Mouse (Mus musculus) hindbrain, embryonic 15.5 days (tissue): Measurements from ENCODE around the gene Slc25a19. TPM values are rescaled to one million over a fixed set of nuclear protein-coding genes. Genes with fewer than 3 reads are reported as not detected.

Experiments
- ATAC-seq: fragments of 200-750 bp; cut with Nextera tagmentation; 2 replicates; pipeline ENCODE4 v1.8.0; 2017; ENCODE audit warnings: low read depth, moderate number of reproducible peaks, moderate TSS enrichment; ENCODE audit not compliant: low FRiP score
- H3K27ac ChIP-seq: fragments of 300-500 bp; sonication (generic); replicated peaks from 2 replicates; pipeline ENCODE4 v1.5.1; 2015; ENCODE audit warnings: mild to moderate bottlenecking, inconsistent platforms
- H3K27me3 ChIP-seq: fragments of 300-500 bp; sonication (generic); 2 replicates; pipeline ENCODE4 v1.6.1; 2015; ENCODE audit warnings: control low read depth, inconsistent platforms
- H3K36me3 ChIP-seq: fragments of 300-500 bp; sonication (generic); 2 replicates; pipeline ENCODE4 v1.6.1; 2015; ENCODE audit warnings: control low read depth, inconsistent platforms
- H3K4me1 ChIP-seq: fragments of 300-500 bp; sonication (generic); replicated peaks from 2 replicates; pipeline ENCODE4 v1.6.1; 2015; ENCODE audit warnings: control low read depth, inconsistent platforms
- H3K4me2 ChIP-seq: fragments of 300-500 bp; sonication (generic); 2 replicates; pipeline ENCODE4 v1.6.1; 2015; ENCODE audit warnings: moderate library complexity, mild to moderate bottlenecking, inconsistent platforms
- H3K4me3 ChIP-seq: fragments of 300-500 bp; sonication (generic); 2 replicates; pipeline ENCODE4 v1.5.1; 2015; ENCODE audit warnings: mild to moderate bottlenecking, inconsistent platforms
- H3K9ac ChIP-seq: fragments of 300-500 bp; sonication (generic); 2 replicates; pipeline ENCODE4 v1.6.1; 2015; ENCODE audit warnings: inconsistent platforms
- H3K9me3 ChIP-seq: fragments of 300-500 bp; sonication (generic); 2 replicates; pipeline ENCODE4 v1.6.1; 2016; ENCODE audit warnings: control low read depth, inconsistent platforms
- WGBS: fragments of 180-500 bp; shearing (Covaris S2); methylation state at CpG from one replicate; pipeline ENCODE4 v1.1.7; 2015; 5-methylcytosine and 5-hydroxymethylcytosine counted together
- polyA plus RNA-seq: library from polyadenylated mRNA; unstranded; fragments of >200 nt; fragmentation: Nextera tagmentation; extraction: Ambion mirVana; gene quantifications from 2 replicates; pipeline ENCODE4 v1.2.1, GENCODE M21; 2015

Slc25a19 gene
- polyA plus RNA-seq, 1 experiment from 2014 or later: 47.1 TPM

GRCm38 (mm10) chr11:115579080-115579479 is 49.0 kb downstream of the Slc25a19 start:
- Histone ChIP-seq H3K9ac (no peak overlapping the region), H3K27me3 (no peaks in the 10 kb centered on the region), H3K9me3 (no peaks in the 10 kb centered on the region), H3K4me3 (no peak overlapping the region), H3K4me2 (no peak overlapping the region), H3K36me3 (peaks cover 62% of the 10 kb centered on the region), H3K4me1 (no peaks in the 10 kb centered on the region), H3K27ac (no peak overlapping the region)
- ATAC-seq: no peak

GRCm38 (mm10) chr11:115564961-115565360 is 63.1 kb downstream of the Slc25a19 start:
- 22% methylated on average over 7 of the region's 7 CpGs for WGBS
- Histone ChIP-seq H3K9ac (peak overlapping the region; percentile 60), H3K9me3 (no peaks in the 10 kb centered on the region), H3K27ac (no peak overlapping the region), H3K4me3 (peak overlapping the region; percentile 64), H3K4me1 (peaks cover 15% of the 10 kb centered on the region), H3K4me2 (peak overlapping the region; percentile 76), H3K36me3 (peaks cover 31% of the 10 kb centered on the region), H3K27me3 (no peaks in the 10 kb centered on the region)
- no peak for ATAC-seq

Other genes with a start within 250 kb of the Slc25a19 start
- gene Cdr2l, start 246.4 kb downstream of the Slc25a19 start, polyA plus RNA-seq: 25.0 and 27.0 TPM in 2 replicates
- 180 and 190 TPM in 2 replicates for gene Mrpl58, start 224.5 kb downstream of the Slc25a19 start, polyA plus RNA-seq
- gene Atp5h, start 208.3 kb downstream of the Slc25a19 start, polyA plus RNA-seq: 877 and 940 TPM in 2 replicates
- 23.6 and 26.2 TPM in 2 replicates for gene Kctd2, start 208.2 kb downstream of the Slc25a19 start, polyA plus RNA-seq
- not detected in 2 replicates for gene Trim80, start 187.8 kb downstream of the Slc25a19 start, polyA plus RNA-seq
- 0.17 and 0.24 TPM in 2 replicates for gene Slc16a5, start 165.8 kb downstream of the Slc25a19 start, polyA plus RNA-seq
- 16.3 and 18.2 TPM in 2 replicates for gene Armc7, start 152.6 kb downstream of the Slc25a19 start, polyA plus RNA-seq
- 88.4 and 101 TPM in 2 replicates for gene Nt5c, start 136.4 kb downstream of the Slc25a19 start, polyA plus RNA-seq
- 1,345 and 1,399 TPM in 2 replicates for gene Jpt1, start 113.9 kb downstream of the Slc25a19 start, polyA plus RNA-seq
- 917 and 959 TPM in 2 replicates for gene Sumo2, start 92.0 kb downstream of the Slc25a19 start, polyA plus RNA-seq
- gene Nup85, start 63.9 kb downstream of the Slc25a19 start, polyA plus RNA-seq: 95.4 and 108 TPM in 2 replicates
- gene Mrps7, start 24.4 kb downstream of the Slc25a19 start, polyA plus RNA-seq: 73.6 and 79.8 TPM in 2 replicates
- gene Gga3, start 24.2 kb downstream of the Slc25a19 start, polyA plus RNA-seq: 35.8 and 38.1 TPM in 2 replicates
- 12.2 and 13.9 TPM in 2 replicates for gene Mif4gd, start 15.3 kb downstream of the Slc25a19 start, polyA plus RNA-seq
- gene Grb2, start 80.3 kb upstream of the Slc25a19 start, polyA plus RNA-seq: 186 and 190 TPM in 2 replicates
- gene Tmem94, start 137.1 kb upstream of the Slc25a19 start, polyA plus RNA-seq: 24.2 and 27.9 TPM in 2 replicates
- 9.9 and 12.2 TPM in 2 replicates for gene Caskin2, start 185.3 kb upstream of the Slc25a19 start, polyA plus RNA-seq
- gene Tsen54, start 186.4 kb upstream of the Slc25a19 start, polyA plus RNA-seq: 22.3 and 23.6 TPM in 2 replicates
- 1.3 TPM in 2 replicates for gene Llgl2, start 195.8 kb upstream of the Slc25a19 start, polyA plus RNA-seq
- gene Myo15b, start 230.1 kb upstream of the Slc25a19 start, polyA plus RNA-seq: 0.17 and 0.19 TPM in 2 replicates